Mouse (Mus musculus) adrenal gland, adult 18-20 months (tissue): Measurements from ENCODE around the gene Pyy. TPM values are rescaled to one million over a fixed set of nuclear protein-coding genes. Genes with fewer than 3 reads are reported as not detected.

Experiments used
- total RNA-seq, 2 experiments: library from RNA; stranded (reverse); gene quantifications; 1 replicate in 1 of 2; 2 replicates in 1 of 2; pipeline ENCODE4 v1.2.3; 2021

Pyy gene
- total RNA-seq, 2 experiments from 2014 or later, result not detected

Other genes with a start within 250 kb of the Pyy start
- 1 to 10 TPM; 1.8 to 4.2 TPM for gene Meox1, start 213.5 kb downstream of the Pyy start, total RNA-seq
- gene Sost, start 140.8 kb downstream of the Pyy start, total RNA-seq, result not detected
- not detected for gene Cfap97d1, start 123.6 kb downstream of the Pyy start, total RNA-seq
- gene Dusp3, start 120.8 kb downstream of the Pyy start, total RNA-seq, result 100 to 1,000 TPM; 107 to 138 TPM
- 10 to 100 TPM; 10.8 to 20.2 TPM for gene Mpp3, start 79.4 kb downstream of the Pyy start, total RNA-seq
- gene Cd300lg, start 66.3 kb downstream of the Pyy start, total RNA-seq, result 10 to 100 TPM; 32.4 to 33.4 TPM
- gene Mpp2, start 19.3 kb downstream of the Pyy start, total RNA-seq, result 10 to 100 TPM in 1 of 2 experiments, 1 to 10 TPM in 1; 8.8 to 13.0 TPM
- not detected for gene Ppy, start 6.5 kb downstream of the Pyy start, total RNA-seq
- gene Nags, start 37.7 kb upstream of the Pyy start, total RNA-seq, result under 1 TPM in 1 of 2 experiments, not detected in 1; 0.77 TPM
- 10 to 100 TPM; 12.0 to 13.6 TPM for gene Tmem101, start 48.6 kb upstream of the Pyy start, total RNA-seq
- gene Lsm12, start 77.5 kb upstream of the Pyy start, total RNA-seq, result 100 to 1,000 TPM in 1 of 2 experiments, 10 to 100 TPM in 1; 83.9 to 102 TPM
- gene G6pc3, start 81.8 kb upstream of the Pyy start, total RNA-seq, result 100 to 1,000 TPM; 121 to 128 TPM
- 100 to 1,000 TPM in 1 of 2 experiments, 10 to 100 TPM in 1; 79.1 to 115 TPM for gene Hdac5, start 122.3 kb upstream of the Pyy start, total RNA-seq
- under 1 TPM in 1 of 2 experiments, not detected in 1; 0.46 TPM for gene BC030867, start 141.1 kb upstream of the Pyy start, total RNA-seq
- gene Asb16, start 160.9 kb upstream of the Pyy start, total RNA-seq, result under 1 TPM; 0.30 to 0.61 TPM
- 10 to 100 TPM; 43.3 to 55.3 TPM for gene Tmub2, start 177.1 kb upstream of the Pyy start, total RNA-seq
- gene Atxn7l3, start 188.8 kb upstream of the Pyy start, total RNA-seq, result 10 to 100 TPM; 44.3 to 53.4 TPM
- gene Ubtf, start 211.9 kb upstream of the Pyy start, total RNA-seq, result 100 to 1,000 TPM in 1 of 2 experiments, 10 to 100 TPM in 1; 93.7 to 117 TPM